Mouse (Mus musculus) olfactory bulb, adult 2 months (tissue): Measurements from ENCODE around the gene Gpnmb.

Experiments used
- CTCF ChIP-seq: fragments of 200-500 bp; IDR thresholded peaks from 2 replicates; pipeline ENCODE4 v1.5.1; 2012; ENCODE audit warnings: low read depth, mild to moderate bottlenecking, low read length, moderate library complexity; ENCODE audit not compliant: insufficient read depth
- POLR2A ChIP-seq: fragments of 200-500 bp; IDR thresholded peaks from 2 replicates; pipeline ENCODE4 v1.6.1; 2012; ENCODE audit warnings: mild to moderate bottlenecking, low read depth, low read length, moderate library complexity; ENCODE audit not compliant: insufficient read depth

- TF ChIP-seq CTCF (no peak), POLR2A (no peak)
These were observed 27.2 kb upstream of the Gpnmb start for GRCm38 (mm10) chr6:49009161-49009555.
